Mouse (Mus musculus) liver, embryonic 14.5 days (tissue): ENCODE data around the gene Otub2. TPM values are rescaled to one million over a fixed set of nuclear protein-coding genes. Genes with fewer than 3 reads are reported as not detected.

ENCODE experiments used
- ATAC-seq: fragments of 200-750 bp; cut with Nextera tagmentation; 2 replicates; pipeline ENCODE4 v1.8.0; 2017; ENCODE audit warnings: moderate number of reproducible peaks, mild to moderate bottlenecking, moderate library complexity; ENCODE audit not compliant: insufficient read depth
- DNase-seq, 3 experiments: peaks; one replicate each; pipeline ENCODE4 v3.0.0-alpha.2; 2012 to 2013; ENCODE audit warnings: low read depth in 3 of 3, low spot score in 3 of 3
- H3K27ac ChIP-seq: fragments of 300-500 bp; sonication (generic); 2 replicates; pipeline ENCODE4 v1.5.1; 2014; ENCODE audit warnings: moderate library complexity, mild to moderate bottlenecking, control low read depth, inconsistent platforms
- H3K27me3 ChIP-seq: fragments of 300-500 bp; sonication (generic); 2 replicates; pipeline ENCODE4 v1.6.1; 2014; ENCODE audit warnings: mild to moderate bottlenecking, low read length, moderate library complexity; ENCODE audit not compliant: control insufficient read depth, insufficient read depth
- H3K36me3 ChIP-seq: fragments of 300-500 bp; sonication (generic); replicated peaks from 2 replicates; pipeline ENCODE4 v1.6.1; 2014; ENCODE audit warnings: low read depth; ENCODE audit not compliant: control insufficient read depth, insufficient read depth
- H3K4me1 ChIP-seq, 2 experiments: fragments of 200-500 bp in 1 of 2; fragments of 300-500 bp in 1 of 2; sonication (generic) in 1 of 2; replicated peaks; 2 replicates each; pipeline ENCODE4 v1.6.1; 2012 to 2014; ENCODE audit warnings: antibody characterized with exemption in 1 of 2, inconsistent platforms in 1 of 2, low read length in 1 of 2; ENCODE audit not compliant: control insufficient read depth in 2 of 2, insufficient read depth in 2 of 2
- H3K4me2 ChIP-seq: fragments of 300-500 bp; sonication (generic); 2 replicates; pipeline ENCODE4 v1.6.1; 2014; ENCODE audit warnings: low read depth, mild to moderate bottlenecking, control low read depth, moderate library complexity
- H3K4me3 ChIP-seq, 2 experiments: fragments of 200-500 bp in 1 of 2; fragments of 300-500 bp in 1 of 2; sonication (generic) in 1 of 2; 2 replicates each; pipeline ENCODE4 v1.5.1; 2012 to 2014; ENCODE audit warnings: low read depth in 2 of 2, low read length in 2 of 2, mild to moderate bottlenecking in 2 of 2, control low read depth in 1 of 2, inconsistent platforms in 1 of 2, moderate library complexity in 1 of 2; ENCODE audit not compliant: insufficient read depth in 1 of 2
- H3K9ac ChIP-seq: fragments of 300-500 bp; sonication (generic); replicated peaks from 2 replicates; pipeline ENCODE4 v1.6.1; 2014; ENCODE audit warnings: mild to moderate bottlenecking, control low read depth, moderate library complexity
- H3K9me3 ChIP-seq: fragments of 300-500 bp; sonication (generic); 2 replicates; pipeline ENCODE4 v1.6.1; 2016; ENCODE audit warnings: low read length, mixed read lengths; ENCODE audit not compliant: control insufficient read depth
- CTCF ChIP-seq: IDR thresholded peaks from 2 replicates; pipeline ENCODE4 v1.5.1; 2016; ENCODE audit warnings: antibody characterized with exemption, low read depth, control low read depth
- EP300 ChIP-seq: IDR thresholded peaks from 2 replicates; pipeline ENCODE4 v1.6.1; 2016; ENCODE audit warnings: antibody characterized with exemption, low read depth
- WGBS: fragments of 180-500 bp; shearing (Covaris S2); extraction: QIAGEN DNeasy Blood & Tissue Kit; methylation state at CpG from one replicate; pipeline ENCODE4 v1.1.7; 2014; ENCODE audit not compliant: insufficient replicate concordance; 5-methylcytosine and 5-hydroxymethylcytosine counted together
- polyA plus RNA-seq, 2 experiments: library from polyadenylated mRNA; depleted of rRNA in 1 of 2; stranded (reverse) in 1 of 2; unstranded in 1 of 2; fragments of >200 nt; fragmentation: Nextera tagmentation in 1 of 2; extraction: Ambion mirVana in 1 of 2; gene quantifications; 2 replicates each; pipeline versions ENCODE4 v1.2.1 to v1.2.3; 2012 to 2014

Otub2 gene
- polyA plus RNA-seq, 2 experiments, result 13.3 to 20.0 TPM

GRCm38 (mm10) chr12:103425016-103425728 lies 36.7 kb downstream of the Otub2 start:
- H3K27me3 ChIP-seq, result no peaks in the 10 kb centered on the region
- DNase-seq (peak in 1 of 3 experiments; percentile 14), ATAC-seq (peak; percentile 24)
- H3K4me3 ChIP-seq, result peak overlapping the region; percentile 65 to 81
- WGBS, result 7% methylated on average over 33 of the region's 33 CpGs
- H3K4me1 ChIP-seq, result peaks cover 2 to 17% of the 10 kb centered on the region in 2 experiments
- peaks cover 15% of the 10 kb centered on the region for H3K36me3 ChIP-seq
- H3K4me2 ChIP-seq, result peak overlapping the region; percentile 76
- TF ChIP-seq EP300, result no peak
- H3K27ac ChIP-seq, result no peak overlapping the region; the same call in 1 of the 2 replicates
- peaks cover 3% of the 10 kb centered on the region for H3K9me3 ChIP-seq
- peak overlapping the region; percentile 64 for H3K9ac ChIP-seq

- Histone ChIP-seq H3K4me2 (peak within 1 kb of the TSS; percentile 76), H3K27ac (peak within 1 kb of the TSS; percentile 68), H3K9me3 (peaks cover 3% of the 10 kb centered on the region), H3K9ac (peak within 1 kb of the TSS; percentile 64), H3K36me3 (peaks cover 15% of the 10 kb centered on the region), H3K4me3 (peak within 1 kb of the TSS; percentile 65 to 81), H3K4me1 (peaks cover 2 to 18% of the 10 kb centered on the region in 2 experiments), H3K27me3 (no peaks in the 10 kb centered on the region)
- TF ChIP-seq EP300 (no peak), CTCF (peak; percentile 93)
- peak; percentile 100 for ATAC-seq
- peak; percentile 97 to 98 (median 97) for DNase-seq
- WGBS, result 2% methylated on average over 33 of the region's 33 CpGs
These were observed 37.4 kb downstream of the Otub2 start, which contains the start of gene Ddx24 for GRCm38 (mm10) chr12:103425729-103426470. Ddx24 (minus strand) TSS chr12:103425830.

GRCm38 (mm10) chr12:103426710-103427109 lies 38.2 kb downstream of the Otub2 start:
- Histone ChIP-seq H3K27ac (no peak overlapping the region), H3K36me3 (peaks cover 14% of the 10 kb centered on the region), H3K4me3 (no peak overlapping the region), H3K9me3 (peaks cover 3% of the 10 kb centered on the region), H3K27me3 (no peaks in the 10 kb centered on the region), H3K9ac (no peak overlapping the region), H3K4me1 (peaks cover 2 to 18% of the 10 kb centered on the region in 2 experiments), H3K4me2 (no peak overlapping the region)
- no peak for ATAC-seq
- no peak for DNase-seq
- 81% methylated on average over 7 of the region's 7 CpGs for WGBS
- TF ChIP-seq EP300 (no peak), CTCF (0 out of 2 replicates have a peak, but pooled peaks have one; percentile 22)

GRCm38 (mm10) chr12:103433430-103433829 lies 44.9 kb downstream of the Otub2 start:
- DNase-seq, result no peak

More at GRCm38 (mm10) chr12:103433430-103433829, 44.9 kb downstream of the Otub2 start:
- TF ChIP-seq EP300, result no peak
- TF ChIP-seq CTCF, result no peak
- Histone ChIP-seq H3K4me2 (no peak overlapping the region), H3K9ac (no peak overlapping the region), H3K36me3 (no peaks in the 10 kb centered on the region), H3K9me3 (no peaks in the 10 kb centered on the region), H3K27ac (no peak overlapping the region), H3K4me1 (peaks cover 0 to 5% of the 10 kb centered on the region in 2 experiments; a peak in 1 of 4 replicates), H3K27me3 (no peaks in the 10 kb centered on the region), H3K4me3 (no peak overlapping the region)
- 66% methylated on average over 2 of the region's 2 CpGs for WGBS
- ATAC-seq, result no peak
